Mouse (Mus musculus) bone marrow, adult 2 months (tissue): ENCODE data around the gene Mospd1. TPM values are rescaled to one million over a fixed set of nuclear protein-coding genes. Genes with fewer than 3 reads are reported as not detected.

ENCODE experiments used
- H3K27ac ChIP-seq: fragments of 200-500 bp; 2 replicates; pipeline ENCODE4 v1.5.1; 2012; ENCODE audit warnings: low read depth, mild to moderate bottlenecking, control low read depth, inconsistent platforms, low read length; ENCODE audit not compliant: control insufficient read depth, poor library complexity, insufficient read depth
- H3K4me1 ChIP-seq: fragments of 200-500 bp; 2 replicates; pipeline ENCODE4 v1.6.1; 2011; ENCODE audit warnings: low read length; ENCODE audit not compliant: control insufficient read depth, insufficient read depth
- H3K4me3 ChIP-seq: fragments of 200-500 bp; replicated peaks from 2 replicates; pipeline ENCODE3; 2011; ENCODE audit warnings: mild to moderate bottlenecking, low read depth, low read length, control low read depth; ENCODE audit not compliant: control insufficient read depth
- CTCF ChIP-seq: fragments of 200-500 bp; IDR thresholded peaks from 2 replicates; pipeline ENCODE4 v1.5.1; 2011; ENCODE audit warnings: low read length, control low read depth; ENCODE audit not compliant: control insufficient read depth, insufficient read depth
- POLR2A ChIP-seq: fragments of 200-500 bp; IDR thresholded peaks from 2 replicates; pipeline ENCODE4 v1.6.1; 2011; ENCODE audit warnings: low read depth, mild to moderate bottlenecking, control low read depth, low read length, borderline replicate concordance; ENCODE audit not compliant: control insufficient read depth
- WGBS: fragments of 180-500 bp; shearing (Covaris S2); methylation state at CpG from one replicate; pipeline ENCODE4 v1.1.7; 2018; 5-methylcytosine and 5-hydroxymethylcytosine counted together
- polyA plus RNA-seq: library from polyadenylated mRNA; stranded (reverse); fragments of >200 nt; gene quantifications from 2 replicates; pipeline ENCODE4 v1.2.4, GENCODE M21; 2011; ENCODE audit warnings: low replicate concordance; ENCODE audit not compliant: missing spikeins, insufficient read depth, insufficient read length

The Mospd1 gene
- polyA plus RNA-seq, result 5.8 and 14.4 TPM in 2 replicates

- WGBS, result 12% methylated on average over 9 of the region's 15 CpGs
Measured at GRCm38 (mm10) chrX:53370366-53370740, at the start of gene Mospd1. Mospd1 (minus strand) TSS chrX:53370502.

GRCm38 (mm10) chrX:53386362-53386761 is 16.1 kb upstream of the Mospd1 start:
- no peaks in the 10 kb centered on the region for H3K4me1 ChIP-seq
- TF ChIP-seq CTCF (no peak), POLR2A (no peak)
- 61% methylated on average over 3 of the region's 3 CpGs for WGBS
- no peak overlapping the region for H3K27ac ChIP-seq
- H3K4me3 ChIP-seq, result no peak overlapping the region

More at GRCm38 (mm10) chrX:53370366-53370740, at the start of gene Mospd1:
- TF ChIP-seq CTCF (no peak), POLR2A (peak; percentile 76)
- Histone ChIP-seq H3K4me1 (no peaks in the 10 kb centered on the region; the same call in 1 of the 2 replicates), H3K4me3 (peak within 1 kb of the TSS; percentile 100), H3K27ac (peak within 1 kb of the TSS; percentile 91)

- Histone ChIP-seq H3K4me3 (no peak overlapping the region), H3K4me1 (no peaks in the 10 kb centered on the region), H3K27ac (no peak overlapping the region)
- WGBS, result 40% methylated on average over 3 of the region's 3 CpGs
- TF ChIP-seq POLR2A (no peak), CTCF (no peak)
Measured at GRCm38 (mm10) chrX:53383122-53383521, 12.8 kb upstream of the Mospd1 start.

GRCm38 (mm10) chrX:53369534-53370365 is 552 bp downstream of the Mospd1 start:
- WGBS, result 10% methylated on average over 25 of the region's 25 CpGs
- H3K4me1 ChIP-seq, result no peaks in the 10 kb centered on the region; the same call in 1 of the 2 replicates
- TF ChIP-seq CTCF (no peak), POLR2A (no peak)
- H3K4me3 ChIP-seq, result peak overlapping the region; percentile 100
- peak overlapping the region; percentile 91 for H3K27ac ChIP-seq

- TF ChIP-seq POLR2A (no peak), CTCF (no peak)
- Histone ChIP-seq H3K27ac (no peak overlapping the region), H3K4me1 (no peaks in the 10 kb centered on the region), H3K4me3 (no peak overlapping the region)
- WGBS, result 64% methylated on average over 7 of the region's 7 CpGs
Measured at GRCm38 (mm10) chrX:53364668-53365383, 5.5 kb downstream of the Mospd1 start.

- Histone ChIP-seq H3K4me3 (no peak overlapping the region), H3K27ac (no peak overlapping the region), H3K4me1 (no peaks in the 10 kb centered on the region)
- WGBS, result 40% methylated on average over 4 of the region's 4 CpGs
- no peak for TF ChIP-seq POLR2A
- no peak for TF ChIP-seq CTCF
Measured at GRCm38 (mm10) chrX:53348374-53348773, 21.9 kb downstream of the Mospd1 start.

- Histone ChIP-seq H3K4me3 (no peak overlapping the region), H3K27ac (no peak overlapping the region), H3K4me1 (no peaks in the 10 kb centered on the region)
- TF ChIP-seq CTCF (peak; percentile 68), POLR2A (no peak)
- WGBS, result 76% methylated on average over 2 of the region's 2 CpGs
Measured at GRCm38 (mm10) chrX:53341531-53341930, 28.8 kb downstream of the Mospd1 start.

- Histone ChIP-seq H3K27ac (no peak overlapping the region), H3K4me1 (no peaks in the 10 kb centered on the region), H3K4me3 (no peak overlapping the region)
- TF ChIP-seq CTCF (no peak), POLR2A (no peak)
Measured at GRCm38 (mm10) chrX:53337355-53337754, 32.9 kb downstream of the Mospd1 start.
